Mouse (Mus musculus) erythroblast, embryonic 14.5 days (primary cell): Measurements from ENCODE around the gene E2f4. TPM values are rescaled to one million over a fixed set of nuclear protein-coding genes. Genes with fewer than 3 reads are reported as not detected.

Experiments
- H3K27me3 ChIP-seq: 2 replicates; pipeline ENCODE4 v1.6.1; 2012; ENCODE audit warnings: inconsistent platforms; ENCODE audit not compliant: control insufficient read depth
- H3K36me3 ChIP-seq: 2 replicates; pipeline ENCODE4 v1.6.1; 2012; ENCODE audit warnings: mild to moderate bottlenecking, inconsistent platforms; ENCODE audit not compliant: control insufficient read depth
- H3K4me1 ChIP-seq: 2 replicates; pipeline ENCODE4 v1.6.1; 2012; ENCODE audit warnings: inconsistent platforms; ENCODE audit not compliant: control insufficient read depth
- H3K4me3 ChIP-seq: replicated peaks from 2 replicates; pipeline ENCODE3; 2012; ENCODE audit warnings: moderate library complexity, mild to moderate bottlenecking, inconsistent platforms
- H3K9me3 ChIP-seq: 2 replicates; pipeline ENCODE4 v1.6.1; 2012; ENCODE audit warnings: low read length, inconsistent platforms, mixed read lengths; ENCODE audit not compliant: control insufficient read depth
- GATA1 ChIP-seq: IDR thresholded peaks from 2 replicates; pipeline ENCODE4 v1.6.1; 2012; ENCODE audit warnings: low read length, inconsistent platforms, mixed read lengths
- TAL1 ChIP-seq: IDR thresholded peaks from 3 replicates; pipeline ENCODE4 v1.6.1; 2012; ENCODE audit warnings: low read length, inconsistent platforms, mixed read lengths
- polyA plus RNA-seq: library from polyadenylated mRNA; stranded (reverse); fragments of >175 nt; gene quantifications from 2 replicates; pipeline ENCODE4 v1.2.3, GENCODE M21; 2012

E2f4 gene
- polyA plus RNA-seq, 1 experiment, result 30.0 TPM

DNA sequence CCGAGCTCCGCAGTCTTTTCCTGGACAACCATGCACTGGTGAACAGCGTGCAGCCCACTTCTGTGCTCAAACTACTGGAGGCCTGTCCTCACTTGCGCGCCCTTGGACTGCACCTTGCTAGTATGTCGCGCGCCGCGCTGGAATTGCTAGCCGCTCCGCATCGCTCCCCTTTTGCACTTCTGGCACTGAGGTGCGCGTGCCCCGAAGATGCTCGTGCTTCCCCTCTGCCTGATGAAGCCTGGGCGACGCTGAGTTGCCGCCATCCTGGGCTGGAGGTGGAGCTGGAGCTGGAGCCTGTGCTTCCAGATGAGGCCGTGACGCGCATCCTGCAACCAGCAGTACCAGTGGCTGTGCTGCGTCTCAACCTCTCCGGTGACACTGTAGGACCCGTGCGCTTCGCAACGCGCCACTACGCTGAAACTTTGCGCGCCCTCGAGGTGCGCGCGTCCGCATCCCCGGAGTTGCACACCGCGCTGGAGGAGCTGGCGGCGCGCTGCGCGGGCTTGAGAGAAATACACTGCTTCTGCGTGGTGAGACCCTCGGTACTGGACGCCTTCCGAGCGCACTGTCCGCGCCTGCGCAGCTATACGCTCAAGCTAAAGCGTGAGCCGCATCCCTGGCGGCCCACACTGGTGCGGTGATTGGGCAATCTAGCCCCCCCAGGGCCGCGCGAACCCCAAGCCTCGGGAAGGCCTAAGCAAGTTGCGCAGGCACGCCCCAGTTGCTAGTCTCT lies 29.0 kb upstream of the E2f4 start:
- TF ChIP-seq TAL1 (no peak), GATA1 (no peak)
- Histone ChIP-seq H3K27me3 (peaks cover 97% of the 10 kb centered on the region), H3K4me3 (peak overlapping the region; percentile 23), H3K9me3 (peaks cover 34% of the 10 kb centered on the region), H3K4me1 (peaks cover 43% of the 10 kb centered on the region), H3K36me3 (no peaks in the 10 kb centered on the region)

DNA sequence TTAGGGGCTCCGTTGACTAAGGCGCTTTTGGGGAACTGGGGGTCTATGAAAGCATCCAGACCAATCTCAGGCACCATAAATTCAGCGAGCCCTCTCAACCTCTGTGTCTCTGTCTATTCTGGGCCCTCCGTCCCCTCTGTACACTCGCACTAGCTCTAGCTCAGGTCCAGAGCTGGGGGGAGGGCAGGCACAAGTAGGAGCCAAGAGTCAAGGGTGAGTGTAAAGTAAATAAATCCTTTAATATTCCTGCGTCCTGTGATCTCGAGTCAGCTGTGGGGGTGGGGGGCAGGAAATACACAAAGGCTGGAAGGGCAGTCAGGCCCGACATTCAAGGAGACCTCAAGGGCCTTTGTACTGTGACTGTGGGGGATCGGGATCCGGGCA lies 28.4 kb upstream of the E2f4 start:
- TF ChIP-seq TAL1 (no peak), GATA1 (no peak)
- Histone ChIP-seq H3K27me3 (peaks cover 97% of the 10 kb centered on the region), H3K4me3 (no peak overlapping the region)

GRCm38 (mm10) chr8:105269461-105269947 lies 28.0 kb upstream of the E2f4 start, which contains the start of gene Hsf4:
TSS of gene Hsf4 (plus strand) at chr8:105269801.
- peaks cover 34% of the 10 kb centered on the region for H3K9me3 ChIP-seq
- peaks cover 99% of the 10 kb centered on the region for H3K27me3 ChIP-seq
- no peaks in the 10 kb centered on the region for H3K36me3 ChIP-seq
- TF ChIP-seq TAL1, result no peak
- no peak for TF ChIP-seq GATA1
- peaks cover 34% of the 10 kb centered on the region for H3K4me1 ChIP-seq
- H3K4me3 ChIP-seq, result peak within 1 kb of the TSS; percentile 23

More for the DNA sequence above, 28.4 kb upstream of the E2f4 start:
- H3K9me3 ChIP-seq, result peaks cover 34% of the 10 kb centered on the region
- H3K36me3 ChIP-seq, result no peaks in the 10 kb centered on the region
- peaks cover 38% of the 10 kb centered on the region for H3K4me1 ChIP-seq

- H3K9me3 ChIP-seq, result peaks cover 34% of the 10 kb centered on the region
- TF ChIP-seq TAL1 (no peak), GATA1 (no peak)
- no peak overlapping the region for H3K4me3 ChIP-seq
- H3K36me3 ChIP-seq, result no peaks in the 10 kb centered on the region
- H3K27me3 ChIP-seq, result peaks cover 99% of the 10 kb centered on the region
- H3K4me1 ChIP-seq, result peaks cover 26% of the 10 kb centered on the region
Measured at GRCm38 (mm10) chr8:105270101-105270915, 27.2 kb upstream of the E2f4 start.

- Histone ChIP-seq H3K36me3 (no peaks in the 10 kb centered on the region), H3K9me3 (peaks cover 34% of the 10 kb centered on the region), H3K4me3 (no peak overlapping the region), H3K27me3 (peaks cover 99% of the 10 kb centered on the region), H3K4me1 (peaks cover 26% of the 10 kb centered on the region)
- TF ChIP-seq TAL1 (no peak), GATA1 (no peak)
Measured at GRCm38 (mm10) chr8:105270916-105271186, 26.6 kb upstream of the E2f4 start.

DNA sequence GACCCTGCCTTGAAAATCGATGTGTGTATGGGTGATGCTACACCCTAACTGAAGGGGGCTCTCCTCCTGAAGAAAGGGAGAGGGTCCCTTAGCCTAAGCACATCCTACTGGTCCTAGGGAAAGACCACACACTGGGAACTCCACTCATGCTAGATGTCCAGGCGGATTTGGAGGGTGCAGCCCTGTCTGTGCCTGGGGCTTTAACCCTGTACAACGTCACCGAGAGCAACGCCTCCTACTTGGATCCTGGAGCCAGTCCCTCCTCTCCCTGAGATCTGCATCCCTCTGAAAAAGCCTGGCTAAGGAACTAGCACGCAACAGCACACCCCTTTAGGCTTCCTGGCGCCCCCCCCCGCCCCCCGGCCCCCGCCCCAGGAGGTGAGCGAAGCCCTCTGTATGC lies 22.1 kb upstream of the E2f4 start:
- no peak for TF ChIP-seq TAL1
- TF ChIP-seq GATA1, result no peak
- Histone ChIP-seq H3K4me1 (peaks cover 26% of the 10 kb centered on the region), H3K9me3 (peaks cover 4% of the 10 kb centered on the region; the same call in 1 of the 2 replicates), H3K36me3 (no peaks in the 10 kb centered on the region), H3K27me3 (peaks cover 100% of the 10 kb centered on the region), H3K4me3 (no peak overlapping the region)

- no peak for TF ChIP-seq GATA1
- TF ChIP-seq TAL1, result no peak
- H3K36me3 ChIP-seq, result no peaks in the 10 kb centered on the region
- H3K4me1 ChIP-seq, result peaks cover 24% of the 10 kb centered on the region
- peaks cover under 1% of the 10 kb centered on the region; the same call in 1 of the 2 replicates for H3K9me3 ChIP-seq
- peak within 1 kb of the TSS; percentile 28 for H3K4me3 ChIP-seq
- peaks cover 99% of the 10 kb centered on the region for H3K27me3 ChIP-seq
Measured at GRCm38 (mm10) chr8:105275840-105276239, 21.6 kb upstream of the E2f4 start, which contains the start of gene Nol3. TSS of gene Nol3 (plus strand) at chr8:105276140.

DNA sequence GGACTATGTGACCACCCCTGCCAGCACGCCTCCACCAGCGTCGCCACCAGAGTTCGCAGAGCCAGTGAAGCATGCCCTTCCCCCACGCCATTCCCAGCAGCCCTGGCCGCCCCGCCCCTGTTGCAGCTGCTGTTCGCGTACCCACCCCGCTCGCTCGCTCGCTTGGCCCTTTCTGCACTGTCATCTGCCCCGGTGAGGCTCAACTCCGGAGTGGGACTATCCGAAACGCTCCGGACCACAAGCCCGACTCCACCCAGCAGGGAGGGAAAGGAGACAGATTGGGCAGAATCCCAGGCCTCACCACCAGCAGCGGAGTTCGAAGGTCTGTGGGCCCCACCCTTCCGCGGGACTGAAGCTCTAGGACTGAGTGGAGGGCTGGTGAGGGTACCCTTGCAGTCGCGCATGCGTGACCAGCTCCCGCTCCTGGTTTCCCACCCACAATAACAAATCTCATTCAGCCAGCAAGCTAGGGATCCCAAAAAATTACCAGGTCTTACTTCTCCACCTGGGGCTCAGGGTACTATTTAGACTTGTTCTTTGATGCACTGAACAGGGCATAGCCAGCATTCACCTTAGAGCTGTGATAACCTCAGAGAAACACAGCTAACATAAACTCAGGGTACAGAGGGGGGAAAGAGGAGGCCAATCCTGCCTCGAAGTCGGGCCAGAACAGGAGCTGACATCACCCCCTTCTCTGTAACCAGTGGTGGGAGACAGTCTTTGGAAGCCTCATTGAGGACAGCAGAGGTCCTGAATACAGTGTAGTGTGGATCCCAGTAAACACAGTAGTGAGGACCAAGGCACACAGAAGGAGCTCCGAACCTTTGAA lies 21.0 kb upstream of the E2f4 start:
- peak overlapping the region; percentile 28 for H3K4me3 ChIP-seq

GRCm38 (mm10) chr8:105278911-105279334 lies 18.5 kb upstream of the E2f4 start:
- H3K9me3 ChIP-seq, result no peaks in the 10 kb centered on the region; the same call in 1 of the 2 replicates
- H3K36me3 ChIP-seq, result no peaks in the 10 kb centered on the region
- peaks cover 38% of the 10 kb centered on the region for H3K4me1 ChIP-seq
- TF ChIP-seq GATA1 (no peak), TAL1 (no peak)
- H3K4me3 ChIP-seq, result peak overlapping the region; percentile 22
- peaks cover 90% of the 10 kb centered on the region for H3K27me3 ChIP-seq

More for the DNA sequence above, 21.0 kb upstream of the E2f4 start:
- Histone ChIP-seq H3K4me1 (peaks cover 24% of the 10 kb centered on the region), H3K36me3 (no peaks in the 10 kb centered on the region), H3K27me3 (peaks cover 98% of the 10 kb centered on the region), H3K9me3 (no peaks in the 10 kb centered on the region; the same call in 1 of the 2 replicates)
- TF ChIP-seq GATA1, result no peak
- TF ChIP-seq TAL1, result no peak
